Mouse (Mus musculus) T-helper 1 cell (primary cell): Measurements from ENCODE around the gene H2-M10.6.
"Not testable (repeated sequence)": the region's sequence is repeated elsewhere in the genome, so short reads cannot be mapped to it uniquely, and the experiment has no call there.

Experiments used
- in situ Hi-C: fragments of 300-600 bp; cut with MboI, MseI; formaldehyde crosslinking; loops from one replicate; pipeline ENCODE4 v1.15.1; 2025; ENCODE audit warnings: high pct_unique_total_duplicates

Gene H2-M10.6

DNA sequence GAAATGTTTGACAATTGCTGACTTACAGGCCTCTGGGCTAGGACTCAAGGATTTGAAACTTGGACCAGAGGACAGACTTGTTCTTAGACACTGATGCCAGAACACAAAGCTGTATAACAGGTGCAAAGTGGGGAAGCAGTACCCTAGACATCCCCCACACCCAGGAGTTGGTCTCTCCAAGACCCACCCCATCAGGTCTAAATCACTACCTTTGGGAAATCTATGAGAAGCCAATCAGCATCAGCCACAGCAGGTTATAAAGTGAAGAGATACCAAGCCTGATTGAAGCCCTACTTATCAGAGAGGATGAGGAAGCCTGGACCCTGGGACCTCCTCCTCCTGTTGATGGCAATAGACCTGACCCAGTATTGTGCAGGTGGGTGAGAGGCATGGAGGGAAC is at the start of gene H2-M10.6:
TSS of gene H2-M10.6 (plus strand) at position 301 of the 400 bp plus-strand sequence.
- in situ Hi-C loops: no loop called here

DNA sequence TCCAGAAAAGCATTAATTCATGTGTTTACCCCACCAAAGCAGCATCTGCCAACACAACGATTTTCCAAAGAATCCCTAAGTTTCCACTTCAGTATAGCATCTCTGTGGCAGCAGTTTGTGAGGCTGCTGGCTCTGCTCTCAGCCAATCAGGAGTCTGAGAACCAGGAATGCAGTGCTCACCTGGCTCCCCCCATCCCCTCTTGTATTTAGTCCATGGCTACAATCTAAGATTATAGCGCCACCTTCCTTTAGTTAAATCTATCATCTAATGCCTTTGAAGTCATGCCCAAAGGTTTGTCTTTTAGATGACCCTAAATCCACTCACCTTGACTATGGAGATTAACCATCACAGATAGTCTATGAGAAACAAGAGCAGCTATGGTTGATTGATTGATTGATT is 48.2 kb upstream of the H2-M10.6 start:
- in situ Hi-C loops: no loop called here

DNA sequence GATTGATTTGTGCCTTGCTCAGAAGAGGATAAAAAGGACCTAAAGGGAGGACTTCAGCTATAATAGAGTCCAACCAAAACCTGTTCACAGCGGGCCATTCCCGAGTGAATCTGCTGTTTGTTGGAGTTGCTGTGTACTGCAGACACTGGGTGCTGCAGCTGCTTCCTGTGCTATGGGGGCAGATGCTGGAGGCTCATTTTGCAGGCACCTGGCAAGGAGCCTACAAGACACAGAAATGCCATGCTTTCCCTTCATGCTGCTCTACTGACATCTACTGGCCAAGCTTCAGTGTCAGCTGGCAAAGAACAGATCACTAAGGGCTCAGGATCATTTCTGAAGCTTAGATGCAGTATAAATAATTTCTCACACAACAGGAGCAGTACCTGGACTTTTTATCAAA is 47.7 kb upstream of the H2-M10.6 start:
- in situ Hi-C loops: not testable (repeated sequence)

DNA sequence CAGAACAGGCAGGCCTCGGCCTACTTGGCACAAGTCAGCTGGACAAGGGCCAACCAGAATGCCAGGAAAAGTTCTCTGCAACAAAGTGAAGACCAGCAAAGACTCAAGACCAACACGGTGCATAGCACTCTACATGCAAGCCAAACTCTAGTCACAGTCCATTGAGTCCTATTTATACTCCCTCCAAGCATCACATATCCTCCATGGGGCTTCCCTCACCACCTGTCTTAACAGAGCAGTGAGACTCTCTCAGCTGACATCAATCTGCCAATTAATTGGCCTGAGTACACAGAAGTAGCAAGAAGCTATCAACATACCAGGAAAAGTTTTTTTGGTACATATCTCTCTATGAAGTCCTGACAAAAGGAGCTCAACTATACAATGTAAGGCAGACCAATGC is 46.6 kb upstream of the H2-M10.6 start:
- in situ Hi-C loops: not testable (repeated sequence)

DNA sequence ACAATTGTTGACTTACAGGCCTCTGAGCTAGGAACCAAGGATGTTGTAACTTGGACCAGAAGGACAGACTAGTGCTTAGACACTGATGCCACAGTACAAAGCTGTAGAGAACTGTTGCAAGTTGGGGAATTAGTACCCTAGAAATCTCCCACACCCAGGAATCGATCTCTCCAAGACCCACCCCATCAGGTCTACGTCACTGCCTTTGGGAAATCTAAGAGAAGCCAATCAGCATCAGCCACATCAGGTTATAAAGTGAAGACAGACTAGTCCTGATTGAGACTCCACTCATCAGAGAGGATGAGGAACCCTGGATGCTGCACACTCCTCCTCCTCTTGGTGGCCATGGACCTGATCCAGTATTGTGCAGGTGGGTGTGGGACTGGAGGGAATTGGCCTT is 39.4 kb upstream of the H2-M10.6 start, which contains the start of gene H2-M10.5:
TSS of gene H2-M10.5 (plus strand) at position 301 of the 400 bp plus-strand sequence.
- in situ Hi-C loops: not testable (repeated sequence)

DNA sequence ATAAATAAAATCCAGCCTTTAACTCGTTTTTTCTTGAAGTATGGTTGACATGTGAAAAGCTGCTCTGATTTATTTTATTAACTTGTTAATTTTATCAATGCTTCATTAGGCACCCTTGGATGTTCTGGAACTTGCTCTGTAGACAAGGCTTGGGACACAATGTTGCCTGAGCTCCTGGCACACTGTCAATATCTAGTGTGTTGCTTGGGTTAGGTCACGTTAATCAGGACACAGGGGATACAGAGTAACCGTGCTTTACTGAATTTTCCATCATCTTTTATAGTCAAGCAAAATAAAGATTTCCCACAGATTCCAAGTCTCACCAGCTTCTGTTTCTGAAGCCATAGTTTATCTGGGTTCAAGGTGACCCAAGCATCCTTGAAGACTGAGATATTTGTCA is 30.4 kb upstream of the H2-M10.6 start:
- in situ Hi-C loops: no loop called here

DNA sequence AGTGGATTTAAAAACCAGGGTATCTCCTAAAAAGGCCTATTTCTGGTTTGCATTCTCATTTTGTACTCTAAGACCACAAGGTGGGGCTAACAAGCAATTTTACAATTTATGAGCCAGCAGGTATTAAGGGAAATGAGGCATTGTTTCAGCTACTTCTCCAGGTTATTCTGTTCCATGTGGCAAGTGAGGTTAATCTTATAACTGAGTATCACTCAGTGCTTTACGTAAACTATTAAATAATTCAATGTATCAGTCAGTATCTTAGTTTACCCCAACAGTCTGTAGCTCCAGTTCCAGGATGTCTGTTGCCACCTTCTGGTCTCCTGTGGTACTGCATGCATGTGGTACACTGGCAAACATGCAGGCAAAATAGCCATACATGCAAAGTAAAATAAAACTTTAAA is 25.5 kb upstream of the H2-M10.6 start:
- in situ Hi-C loops: not testable (repeated sequence)

DNA sequence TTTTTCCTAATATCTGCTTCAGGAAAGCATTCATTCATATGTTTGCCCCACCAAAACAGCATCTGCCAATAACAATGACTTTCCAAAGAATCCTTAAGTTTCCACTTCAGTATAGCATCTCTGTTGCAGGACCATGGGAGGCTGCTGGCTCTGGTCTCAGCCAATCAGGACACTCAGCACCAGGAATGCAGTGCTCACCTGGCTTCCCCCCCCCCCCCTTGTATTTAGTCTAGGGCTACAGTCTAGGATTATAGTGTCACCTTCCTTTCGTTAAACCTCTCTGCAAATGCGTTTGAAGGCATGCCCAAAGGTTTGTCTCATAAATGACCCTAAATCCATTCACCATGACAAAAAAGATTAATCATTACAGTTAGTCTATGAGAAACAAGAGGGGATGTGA is 23.6 kb upstream of the H2-M10.6 start:
- in situ Hi-C loops: no loop called here

DNA sequence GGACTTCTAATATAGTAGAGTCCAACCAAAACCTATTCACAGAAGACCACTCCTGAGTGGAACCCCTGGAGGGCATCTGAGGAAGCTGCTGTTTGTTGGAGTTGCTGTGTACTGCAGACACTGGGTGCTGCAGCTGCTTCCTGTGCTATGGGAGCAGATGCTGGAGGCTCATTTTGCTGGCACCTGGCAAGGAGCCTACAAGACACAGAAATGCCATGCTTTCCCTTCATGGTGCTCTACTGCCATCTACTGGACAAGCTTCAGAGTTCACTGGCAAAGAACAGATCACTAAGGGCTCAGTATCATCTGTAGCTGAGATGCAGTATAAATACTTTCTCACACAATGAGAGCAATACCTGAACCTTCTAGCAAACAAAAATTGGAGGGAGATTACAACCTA is 23.2 kb upstream of the H2-M10.6 start:
- in situ Hi-C loops: not testable (repeated sequence)

DNA sequence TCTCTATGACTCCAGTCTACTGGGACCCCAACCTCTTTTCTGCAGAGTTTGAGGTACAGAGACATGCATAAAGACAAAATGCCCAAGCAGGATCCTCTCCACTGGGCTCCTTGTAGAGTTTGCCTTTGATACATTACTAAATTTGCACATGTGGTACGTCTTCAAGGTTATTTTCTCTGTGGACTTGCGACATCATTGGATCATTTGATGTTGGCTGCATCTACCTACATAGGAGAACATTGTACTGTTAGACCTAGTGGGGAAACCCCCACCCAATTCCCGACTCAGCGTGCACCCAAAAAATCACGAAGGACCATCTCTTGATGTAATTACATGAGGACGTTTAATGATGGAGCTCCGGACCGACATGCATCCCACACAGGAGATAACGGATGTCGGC is 12.5 kb upstream of the H2-M10.6 start:
- in situ Hi-C loops: no loop called here

DNA sequence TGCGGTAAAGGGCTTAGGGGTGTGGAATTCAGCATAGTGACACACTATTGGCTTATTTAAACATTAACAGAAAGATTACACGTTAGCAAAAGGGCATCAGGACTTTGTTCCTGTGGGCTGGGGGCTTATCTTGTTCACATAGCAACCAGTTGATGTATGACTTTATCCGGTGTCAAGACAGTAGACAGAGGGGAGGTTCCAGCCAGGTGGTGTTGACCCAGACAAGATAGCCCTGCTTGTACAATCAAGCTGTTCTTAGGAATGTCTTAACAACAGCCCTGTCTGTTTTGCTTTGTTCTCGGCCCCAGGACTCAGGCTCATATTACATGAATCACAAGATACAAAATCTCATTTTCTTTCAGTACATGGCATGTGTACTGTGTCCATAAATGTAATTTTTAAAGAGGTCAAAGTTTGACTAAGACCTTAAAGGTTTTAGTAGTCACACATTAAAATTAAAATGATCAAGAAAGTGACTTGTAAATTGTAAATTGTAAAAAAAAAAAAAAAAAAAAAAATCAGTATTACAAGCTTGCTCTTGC is 12.0 kb upstream of the H2-M10.6 start:
- in situ Hi-C loops: not testable (repeated sequence)

DNA sequence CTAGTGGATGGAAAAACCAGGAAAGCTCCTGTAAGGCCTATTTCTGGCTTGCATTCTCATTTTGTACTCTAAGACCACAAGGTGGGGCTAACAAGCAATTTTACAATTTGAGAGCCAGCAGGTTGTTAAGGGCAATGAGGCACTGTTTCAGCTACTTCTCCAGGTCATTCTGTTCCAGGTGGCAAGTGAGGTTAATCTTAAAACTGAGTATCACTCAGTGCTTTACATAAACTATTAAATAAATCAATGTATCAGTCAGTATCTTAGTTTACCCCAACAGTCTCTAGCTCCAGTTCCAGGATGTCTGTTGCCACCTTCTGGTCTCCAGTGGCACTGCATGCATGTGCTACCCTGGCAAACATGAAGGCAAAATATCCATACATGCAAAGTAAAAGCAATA is 12.0 kb downstream of the H2-M10.6 start:
- in situ Hi-C loops: no loop called here

DNA sequence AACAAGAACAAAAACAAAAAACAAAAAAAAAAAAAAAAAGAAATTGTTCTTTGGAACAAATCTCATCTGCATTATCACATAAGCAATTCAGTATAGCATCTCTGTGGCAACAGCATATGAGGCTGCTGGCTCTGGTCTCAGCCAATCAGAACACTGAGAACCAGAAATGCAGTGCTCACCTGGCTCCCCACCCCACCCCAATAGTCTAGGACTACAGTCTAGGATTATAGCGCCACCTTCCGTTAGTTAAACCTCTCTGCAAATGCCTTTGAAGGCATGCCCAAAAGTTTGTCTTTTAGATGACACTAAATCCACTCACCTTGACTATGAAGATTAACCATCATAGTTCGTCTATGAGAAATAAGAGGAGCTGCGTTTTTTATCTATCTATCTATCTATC is 13.6 kb downstream of the H2-M10.6 start:
- in situ Hi-C loops: no loop called here

DNA sequence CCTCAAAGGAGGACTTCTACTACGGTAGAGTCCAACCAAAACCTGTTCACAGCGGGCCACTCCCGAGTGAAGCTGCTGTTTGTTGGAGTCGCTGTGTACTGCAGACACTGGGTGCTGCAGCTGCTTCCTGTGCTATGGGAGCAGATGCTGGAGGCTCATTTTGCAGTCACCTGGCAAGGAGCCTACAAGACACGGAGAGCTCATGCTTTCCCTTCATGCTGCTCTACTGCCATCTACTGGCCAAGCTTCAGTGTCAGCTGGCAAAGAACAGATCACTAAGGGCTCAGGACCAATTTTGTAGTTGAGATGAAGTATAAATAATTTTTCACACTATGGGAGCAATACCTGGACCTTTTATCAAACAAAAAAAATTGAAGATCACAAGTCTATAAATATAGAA is 14.0 kb downstream of the H2-M10.6 start:
- in situ Hi-C loops: not testable (repeated sequence)

DNA sequence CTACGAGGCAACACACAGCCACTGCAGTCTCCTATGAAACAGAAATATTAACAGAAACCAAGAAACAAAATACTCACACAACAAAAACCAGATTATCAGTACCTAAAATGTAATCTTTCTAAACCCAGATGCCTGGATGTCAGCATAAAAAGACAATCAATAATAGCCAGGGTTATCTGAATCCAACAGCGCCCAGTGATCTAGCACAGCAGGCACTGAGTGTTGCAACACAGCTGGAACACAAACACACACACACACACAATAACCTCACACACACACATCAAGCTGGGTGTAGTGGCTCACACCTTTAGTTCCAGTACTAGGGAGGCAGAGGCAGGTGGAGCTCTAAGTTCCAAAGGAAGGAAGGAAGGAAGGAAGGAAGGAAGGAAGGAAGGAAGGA is 16.5 kb downstream of the H2-M10.6 start:
- in situ Hi-C loops: no loop called here

DNA sequence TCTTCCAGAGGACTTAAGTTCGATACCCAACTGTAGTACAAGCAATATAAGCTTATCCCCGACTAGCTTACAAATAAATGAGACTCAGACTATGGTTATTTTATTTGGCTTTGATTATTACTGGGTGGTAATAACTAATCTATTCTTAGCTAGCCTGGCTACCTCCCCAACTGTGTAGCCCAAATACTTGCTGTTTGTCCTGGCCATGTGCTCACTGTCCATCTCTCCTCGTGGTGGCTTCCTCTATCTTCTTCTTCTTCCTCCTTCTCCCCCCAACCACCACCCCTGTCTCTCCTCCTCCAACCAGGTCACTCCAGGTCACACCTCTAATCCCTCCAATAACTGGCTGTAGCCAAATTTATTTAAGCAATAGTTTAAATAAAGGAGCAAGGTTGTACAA is 18.5 kb downstream of the H2-M10.6 start:
- in situ Hi-C loops: no loop called here

DNA sequence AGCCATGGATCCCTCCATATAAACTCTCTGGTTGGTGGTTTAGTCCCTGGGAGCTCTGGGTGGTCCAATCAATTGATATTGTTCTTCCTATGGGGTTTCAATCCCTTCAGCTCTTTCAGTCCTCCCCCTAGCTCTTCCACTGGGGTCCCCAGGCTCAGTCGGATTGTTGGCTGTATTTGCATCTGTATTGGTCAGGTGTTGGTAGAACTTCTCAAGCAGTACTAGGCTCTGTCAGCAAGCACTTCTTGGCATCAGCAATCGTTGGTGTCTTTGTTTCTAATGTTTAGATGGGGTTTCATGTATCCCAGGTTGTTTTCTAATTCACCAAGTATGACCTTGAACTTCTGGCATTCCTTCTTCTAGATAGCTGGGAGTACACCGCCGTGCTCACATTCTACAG is 20.7 kb downstream of the H2-M10.6 start:
- in situ Hi-C loops: no loop called here

DNA sequence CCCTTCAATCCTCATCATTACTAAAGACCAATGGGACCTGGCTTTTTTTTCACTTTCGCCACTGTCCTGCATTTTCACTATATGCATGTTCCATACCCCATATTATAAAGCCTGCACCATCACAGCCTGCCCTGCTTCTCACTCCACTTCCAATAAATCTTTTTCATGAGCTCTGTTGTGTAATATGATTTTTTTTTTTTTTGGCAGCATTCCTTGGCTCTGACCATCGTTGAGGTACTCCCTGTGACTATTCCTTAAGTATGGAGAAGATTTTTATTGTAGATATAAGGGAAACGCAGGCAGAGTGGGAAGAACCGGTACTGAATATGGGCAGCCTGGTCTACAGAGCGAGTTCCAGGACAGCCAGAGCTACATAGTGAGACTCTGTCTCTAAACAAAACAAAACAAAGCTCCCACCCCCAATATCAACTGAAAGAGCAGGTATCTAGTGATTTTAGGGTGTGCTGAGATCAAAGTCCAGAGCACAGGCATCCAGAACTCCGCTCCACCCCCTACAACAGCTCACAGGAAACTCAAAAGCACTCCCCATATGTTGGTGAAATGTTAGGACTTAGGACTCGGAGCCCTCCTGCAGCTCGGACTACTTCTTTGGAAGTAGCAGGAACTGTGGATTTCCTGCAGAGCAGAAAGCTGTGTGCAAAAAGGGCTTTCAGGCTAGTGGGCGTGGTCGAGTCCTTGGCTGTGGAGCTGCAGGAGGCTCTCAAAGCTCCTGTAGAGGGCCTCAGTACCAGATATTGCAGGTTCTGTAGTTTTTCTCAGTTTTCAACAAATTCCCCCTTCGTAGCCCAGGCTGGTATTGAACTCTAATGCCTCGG is 23.8 kb downstream of the H2-M10.6 start:
- in situ Hi-C loops: loop anchor here (5.0 kb wide), 1 partner anchor 211 kb away; the partner anchor contains the start of gene Gabbr1

DNA sequence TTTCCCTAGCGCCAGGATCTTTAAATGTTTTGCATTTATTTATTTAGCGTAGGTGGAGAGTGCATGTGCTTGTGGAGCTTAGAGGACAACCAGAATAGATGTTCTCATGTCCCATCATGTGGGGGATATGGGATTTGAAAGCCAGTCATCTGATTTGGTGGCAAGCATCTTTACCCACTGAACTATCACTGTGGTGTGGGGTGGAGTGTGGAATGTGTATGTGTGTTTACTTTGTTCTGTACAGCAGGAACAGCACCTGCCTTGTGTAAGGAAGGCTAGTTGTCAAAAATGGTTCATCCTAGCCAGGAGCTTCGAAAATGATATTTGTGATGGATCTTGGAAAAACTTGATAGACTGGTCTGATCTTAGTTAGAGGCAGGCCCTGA is 24.4 kb downstream of the H2-M10.6 start:
- in situ Hi-C loops: loop anchor here (5.0 kb wide), 1 partner anchor 211 kb away; the partner anchor contains the start of gene Gabbr1

DNA sequence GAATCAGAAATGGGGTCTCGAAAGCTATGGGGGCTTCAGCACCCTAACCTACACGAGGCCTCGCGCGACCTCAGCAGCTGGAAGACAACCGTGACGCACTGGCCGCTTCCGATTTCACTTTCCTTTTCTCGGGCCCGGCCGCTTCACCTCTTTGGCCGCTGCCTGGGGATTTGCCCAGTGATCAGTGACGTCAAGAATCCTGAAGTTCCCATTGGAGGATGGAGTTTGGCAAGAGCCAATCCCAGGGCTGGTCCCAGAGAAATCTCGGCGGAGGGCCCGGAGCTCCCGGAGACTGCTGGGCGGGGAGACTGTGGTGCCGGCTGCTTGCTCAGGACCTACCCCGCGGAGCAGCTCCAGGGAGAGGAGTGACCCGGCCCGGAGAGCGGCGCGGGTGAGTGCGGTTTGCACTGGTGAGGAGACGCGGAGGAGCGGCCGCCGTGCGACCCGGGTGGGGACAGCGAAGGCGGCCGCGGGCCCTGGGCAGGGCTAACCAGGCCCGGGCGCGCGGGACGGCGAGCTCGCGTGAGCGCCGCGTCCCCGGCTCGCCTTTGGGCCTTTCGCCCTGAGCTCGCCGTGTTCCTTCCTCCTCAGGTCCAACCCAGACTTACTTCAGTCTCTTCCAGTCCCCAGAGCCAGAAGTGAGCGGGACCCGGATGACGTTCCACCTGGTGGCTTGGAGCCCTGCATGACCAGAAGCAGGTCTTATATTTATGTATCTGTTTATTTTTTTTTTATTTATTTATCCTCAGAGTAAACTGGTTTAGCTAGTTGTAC is 25.1 kb downstream of the H2-M10.6 start, which contains the start of gene Trim26:
TSS of gene Trim26 (plus strand) at position 261 of the 774 bp plus-strand sequence.
- in situ Hi-C loops: loop anchor here (5.0 kb wide), 1 partner anchor 210 kb away; the partner anchor contains the start of gene Gabbr1

DNA sequence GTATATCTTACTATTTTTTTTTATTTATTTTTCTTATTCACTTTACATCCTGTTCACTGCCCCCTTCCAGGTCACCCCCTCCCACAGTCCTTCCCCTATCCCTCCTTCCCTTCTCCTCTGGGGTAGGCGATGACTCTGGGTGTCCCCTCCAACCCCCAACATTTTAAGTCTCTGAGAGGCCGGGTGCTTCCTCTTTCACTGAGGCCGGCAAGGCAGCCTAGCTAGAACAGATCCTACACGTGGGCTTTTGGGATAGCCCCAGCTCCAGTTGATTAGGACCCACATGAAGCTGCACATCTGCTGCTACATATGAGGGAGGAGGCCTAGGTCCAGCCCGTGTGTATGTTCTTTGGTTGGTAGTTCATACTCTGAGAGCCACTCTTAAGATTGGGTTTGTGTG is 27.0 kb downstream of the H2-M10.6 start:
- in situ Hi-C loops: loop anchor here (5.0 kb wide), 1 partner anchor 208 kb away; the partner anchor contains the start of gene Gabbr1

DNA sequence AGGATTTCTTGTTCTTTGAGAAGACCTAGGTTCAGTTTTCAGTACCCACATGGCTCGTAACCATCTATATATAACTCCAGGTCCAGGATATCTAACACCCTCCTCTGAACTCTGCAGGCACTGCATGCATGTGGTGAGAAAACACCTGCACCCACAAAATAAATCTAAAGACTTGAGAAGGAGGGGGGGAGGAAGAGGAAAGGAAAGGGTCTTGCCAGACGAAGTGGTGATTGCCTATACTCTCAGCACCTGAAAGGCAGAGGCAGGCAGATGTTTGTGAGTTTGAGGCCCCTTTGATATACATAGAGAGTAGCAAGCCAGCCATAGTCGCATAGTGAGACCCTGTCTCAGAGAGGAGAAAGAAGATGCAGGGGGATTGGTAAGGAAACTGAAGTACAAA is 28.0 kb downstream of the H2-M10.6 start:
- in situ Hi-C loops: loop anchor here (5.0 kb wide), 1 partner anchor 207 kb away; the partner anchor contains the start of gene Gabbr1
